Mouse (Mus musculus): ENCODE results near the gene Aass.
"Not testable (repeated sequence)": the region's sequence is repeated elsewhere in the genome, so short reads cannot be mapped to it uniquely, and the experiment has no call there.

The Aass gene

GRCm38 (mm10) chr6:23132573-23133181, at the start of gene Aass:
Gene Aass (minus strand): TSS chr6:23132986.
- no peak for DNase-seq

GRCm38 (mm10) chr6:23180096-23180495, 47.3 kb upstream of the Aass start:
- no peak for DNase-seq

- not testable (repeated sequence) for DNase-seq
Observed at GRCm38 (mm10) chr6:23163824-23164223, 31.0 kb upstream of the Aass start.

- DNase-seq = not testable (repeated sequence)
Observed at GRCm38 (mm10) chr6:23156357-23156756, 23.6 kb upstream of the Aass start.

GRCm38 (mm10) chr6:23153112-23153511, 20.3 kb upstream of the Aass start:
- no peak for DNase-seq

GRCm38 (mm10) chr6:23147221-23147620, 14.4 kb upstream of the Aass start:
- DNase-seq = no peak

- no peak for DNase-seq
Observed at GRCm38 (mm10) chr6:23143980-23144379, 11.2 kb upstream of the Aass start.

- DNase-seq = no peak
Observed at GRCm38 (mm10) chr6:23131015-23131414, 1.8 kb downstream of the Aass start.

GRCm38 (mm10) chr6:23129201-23129600, 3.6 kb downstream of the Aass start:
- no peak for DNase-seq

GRCm38 (mm10) chr6:23126706-23127105, 6.1 kb downstream of the Aass start:
- DNase-seq = no peak

GRCm38 (mm10) chr6:23125831-23126230, 7.0 kb downstream of the Aass start:
- DNase-seq = no peak

- no peak for DNase-seq
Observed at GRCm38 (mm10) chr6:23124823-23125222, 8.0 kb downstream of the Aass start.

GRCm38 (mm10) chr6:23122934-23123333, 9.9 kb downstream of the Aass start:
- no peak for DNase-seq

- no peak for DNase-seq
Observed at GRCm38 (mm10) chr6:23114781-23115180, 18.0 kb downstream of the Aass start.

GRCm38 (mm10) chr6:23107069-23107468, 25.7 kb downstream of the Aass start:
- DNase-seq = no peak

GRCm38 (mm10) chr6:23106373-23106772, 26.4 kb downstream of the Aass start:
- DNase-seq = no peak

GRCm38 (mm10) chr6:23090346-23091055, 42.3 kb downstream of the Aass start:
- not testable (repeated sequence) for DNase-seq

GRCm38 (mm10) chr6:23089292-23089691, 43.5 kb downstream of the Aass start:
- not testable (repeated sequence) for DNase-seq

GRCm38 (mm10) chr6:23084587-23085421, 48.0 kb downstream of the Aass start:
- no peak for DNase-seq

GRCm38 (mm10) chr6:23079991-23080680, 52.6 kb downstream of the Aass start:
- DNase-seq = no peak

- no peak for DNase-seq
Observed at GRCm38 (mm10) chr6:23078273-23078672, 54.5 kb downstream of the Aass start.

GRCm38 (mm10) chr6:23076060-23076459, 56.7 kb downstream of the Aass start:
- no peak for DNase-seq

GRCm38 (mm10) chr6:23055734-23056133, 77.1 kb downstream of the Aass start:
- DNase-seq = no peak

Data from thymus, adult 18-20 months (tissue).